Mouse (Mus musculus): ENCODE data around the gene Accs. TPM values are rescaled to one million over a fixed set of nuclear protein-coding genes. Genes with fewer than 3 reads are reported as not detected.

Accs gene
- polyA plus RNA-seq, 1 experiment from 2014 or later = 5.8 TPM

- 62% methylated on average over 13 of the region's 13 CpGs for WGBS
Measured at GRCm38 (mm10) chr2:93791516-93792499, 57.9 kb downstream of the Accs start.

GRCm38 (mm10) chr2:93790798-93791345, 58.9 kb downstream of the Accs start:
- H3K27ac ChIP-seq (ENCODE audit: low read depth, low read length) = no peak overlapping the region
- ATAC-seq (ENCODE audit: low FRiP score) (no peak), DNase-seq (ENCODE audit: low spot score, missing footprints) (no peak)
- H3K9ac ChIP-seq (ENCODE audit: low read length) = no peak overlapping the region
- no peaks in the 10 kb centered on the region for H3K9me3 ChIP-seq (ENCODE audit: control insufficient read depth, low read length)
- no peaks in the 10 kb centered on the region for H3K4me1 ChIP-seq (ENCODE audit: control insufficient read depth, insufficient read depth, low read length)
- WGBS = 91% methylated on average over 4 of the region's 4 CpGs
- no peaks in the 10 kb centered on the region for H3K27me3 ChIP-seq (ENCODE audit: control insufficient read depth, insufficient read depth, low read length)
- H3K4me2 ChIP-seq = no peak overlapping the region
- H3K36me3 ChIP-seq (ENCODE audit: control insufficient read depth, insufficient read depth, low read length) = no peaks in the 10 kb centered on the region; the same call in 1 of the 2 replicates
- H3K4me3 ChIP-seq (ENCODE audit: low read depth, low read length) = no peak overlapping the region

More at GRCm38 (mm10) chr2:93791516-93792499, 57.9 kb downstream of the Accs start:
- Histone ChIP-seq H3K27ac (ENCODE audit: low read depth, low read length) (no peak overlapping the region), H3K36me3 (ENCODE audit: control insufficient read depth, insufficient read depth, low read length) (no peaks in the 10 kb centered on the region; the same call in 1 of the 2 replicates), H3K4me1 (ENCODE audit: control insufficient read depth, insufficient read depth, low read length) (no peaks in the 10 kb centered on the region), H3K27me3 (ENCODE audit: control insufficient read depth, insufficient read depth, low read length) (no peaks in the 10 kb centered on the region), H3K9me3 (ENCODE audit: control insufficient read depth, low read length) (no peaks in the 10 kb centered on the region), H3K4me2 (no peak overlapping the region), H3K9ac (ENCODE audit: low read length) (no peak overlapping the region), H3K4me3 (ENCODE audit: low read depth, low read length) (no peak overlapping the region)
- no peak for DNase-seq (ENCODE audit: low spot score, missing footprints)
- no peak for ATAC-seq (ENCODE audit: low FRiP score)

- Histone ChIP-seq H3K27ac (ENCODE audit: low read depth, low read length) (no peak overlapping the region), H3K9ac (ENCODE audit: low read length) (no peak overlapping the region), H3K4me1 (ENCODE audit: control insufficient read depth, insufficient read depth, low read length) (peaks cover 11% of the 10 kb centered on the region), H3K4me2 (no peak overlapping the region), H3K4me3 (ENCODE audit: low read depth, low read length) (no peak overlapping the region), H3K27me3 (ENCODE audit: control insufficient read depth, insufficient read depth, low read length) (no peaks in the 10 kb centered on the region), H3K9me3 (ENCODE audit: control insufficient read depth, low read length) (no peaks in the 10 kb centered on the region), H3K36me3 (ENCODE audit: control insufficient read depth, insufficient read depth, low read length) (no peaks in the 10 kb centered on the region; the same call in 1 of the 2 replicates)
- ATAC-seq (ENCODE audit: low FRiP score) = no peak
- DNase-seq (ENCODE audit: low spot score, missing footprints) = no peak
- 82% methylated on average over 5 of the region's 5 CpGs for WGBS
Measured at GRCm38 (mm10) chr2:93788557-93788956, 61.2 kb downstream of the Accs start.

GRCm38 (mm10) chr2:93786175-93786574, 63.6 kb downstream of the Accs start:
- DNase-seq (ENCODE audit: low spot score, missing footprints) (peak; percentile 98), ATAC-seq (ENCODE audit: low FRiP score) (peak; percentile 51; the same call in 1 of the 2 replicates)
- H3K27ac ChIP-seq (ENCODE audit: low read depth, low read length) = no peak overlapping the region
- H3K4me2 ChIP-seq = no peak overlapping the region
- H3K27me3 ChIP-seq (ENCODE audit: control insufficient read depth, insufficient read depth, low read length) = no peaks in the 10 kb centered on the region
- H3K9me3 ChIP-seq (ENCODE audit: control insufficient read depth, low read length) = no peaks in the 10 kb centered on the region
- H3K4me3 ChIP-seq (ENCODE audit: low read depth, low read length) = no peak overlapping the region
- no peak overlapping the region for H3K9ac ChIP-seq (ENCODE audit: low read length)
- peaks cover 11% of the 10 kb centered on the region for H3K4me1 ChIP-seq (ENCODE audit: control insufficient read depth, insufficient read depth, low read length)
- WGBS = 50% methylated on average over 4 of the region's 4 CpGs
- no peaks in the 10 kb centered on the region; the same call in 1 of the 2 replicates for H3K36me3 ChIP-seq (ENCODE audit: control insufficient read depth, insufficient read depth, low read length)

- Histone ChIP-seq H3K4me1 (ENCODE audit: control insufficient read depth, insufficient read depth, low read length) (peaks cover 11% of the 10 kb centered on the region), H3K9ac (ENCODE audit: low read length) (no peak overlapping the region), H3K36me3 (ENCODE audit: control insufficient read depth, insufficient read depth, low read length) (no peaks in the 10 kb centered on the region; the same call in 1 of the 2 replicates), H3K4me3 (ENCODE audit: low read depth, low read length) (no peak overlapping the region), H3K27ac (ENCODE audit: low read depth, low read length) (no peak overlapping the region), H3K4me2 (no peak overlapping the region), H3K9me3 (ENCODE audit: control insufficient read depth, low read length) (no peaks in the 10 kb centered on the region), H3K27me3 (ENCODE audit: control insufficient read depth, insufficient read depth, low read length) (no peaks in the 10 kb centered on the region)
- DNase-seq (ENCODE audit: low spot score, missing footprints) = no peak
- ATAC-seq (ENCODE audit: low FRiP score) = no peak
- 25% methylated on average over 2 of the region's 2 CpGs for WGBS
Measured at GRCm38 (mm10) chr2:93785432-93785798, 64.3 kb downstream of the Accs start.

- H3K4me3 ChIP-seq (ENCODE audit: low read depth, low read length) = no peak overlapping the region
- H3K4me2 ChIP-seq = no peak overlapping the region
- no peak overlapping the region for H3K9ac ChIP-seq (ENCODE audit: low read length)
- H3K9me3 ChIP-seq (ENCODE audit: control insufficient read depth, low read length) = no peaks in the 10 kb centered on the region
- ATAC-seq (ENCODE audit: low FRiP score) = peak; percentile 38; the same call in 1 of the 2 replicates
- no peaks in the 10 kb centered on the region; the same call in 1 of the 2 replicates for H3K36me3 ChIP-seq (ENCODE audit: control insufficient read depth, insufficient read depth, low read length)
- peaks cover 11% of the 10 kb centered on the region for H3K4me1 ChIP-seq (ENCODE audit: control insufficient read depth, insufficient read depth, low read length)
- DNase-seq (ENCODE audit: low spot score, missing footprints) = peak; percentile 86
- H3K27ac ChIP-seq (ENCODE audit: low read depth, low read length) = no peak overlapping the region
- 17% methylated on average over 12 of the region's 12 CpGs for WGBS
- H3K27me3 ChIP-seq (ENCODE audit: control insufficient read depth, insufficient read depth, low read length) = no peaks in the 10 kb centered on the region
Measured at GRCm38 (mm10) chr2:93784721-93785431, 64.9 kb downstream of the Accs start.

- Histone ChIP-seq H3K9me3 (ENCODE audit: control insufficient read depth, low read length) (no peaks in the 10 kb centered on the region), H3K4me3 (ENCODE audit: low read depth, low read length) (no peak overlapping the region), H3K9ac (ENCODE audit: low read length) (no peak overlapping the region), H3K4me2 (no peak overlapping the region), H3K36me3 (ENCODE audit: control insufficient read depth, insufficient read depth, low read length) (no peaks in the 10 kb centered on the region), H3K4me1 (ENCODE audit: control insufficient read depth, insufficient read depth, low read length) (peaks cover 14% of the 10 kb centered on the region), H3K27ac (ENCODE audit: low read depth, low read length) (no peak overlapping the region), H3K27me3 (ENCODE audit: control insufficient read depth, insufficient read depth, low read length) (no peaks in the 10 kb centered on the region)
- ATAC-seq (ENCODE audit: low FRiP score) = no peak
- 77% methylated on average over 9 of the region's 9 CpGs for WGBS
- no peak for DNase-seq (ENCODE audit: low spot score, missing footprints)
Measured at GRCm38 (mm10) chr2:93783926-93784539, 65.7 kb downstream of the Accs start.
